ENCODE assay signal across 17 mouse cellular contexts in genomic region chr1:132343656-132344055, GRCm38 (mm10). TPM values are rescaled to one million over a fixed set of nuclear protein-coding genes. Genes with fewer than 3 reads are reported as not detected.
"Had no signal": no experiment of that assay in that cellular context is flagged by ENCODE, and none has a peak within 500 bp of the region (broad histone marks: within the 10 kb centered on the region; RNA-seq: fewer than 3 reads in every experiment).

No protein-coding gene starts in this region.

- H3K36me3 ChIP-seq: limb, embryonic 10.5 days; lung, embryonic 15.5 days; neural tube, embryonic 15.5 days; stomach, embryonic 15.5 days had no signal

- H3K27me3 ChIP-seq: lung, embryonic 15.5 days; neural tube, embryonic 15.5 days; stomach, embryonic 15.5 days had no signal

- H3K9me3 ChIP-seq: limb, embryonic 10.5 days; lung, embryonic 15.5 days; neural tube, embryonic 15.5 days; stomach, embryonic 15.5 days had no signal

- H3K9ac ChIP-seq: lung, embryonic 15.5 days; neural tube, embryonic 15.5 days; stomach, embryonic 15.5 days had no signal

- H3K4me1 ChIP-seq: limb, embryonic 10.5 days; neural tube, embryonic 15.5 days; stomach, embryonic 15.5 days had no signal

- ATAC-seq: intestine, postnatal 0 days had no signal

- H3K4me2 ChIP-seq: liver, embryonic 11.5 days; lung, embryonic 15.5 days; neural tube, embryonic 15.5 days; stomach, embryonic 15.5 days had no signal

- DNase-seq: kidney, adult 8-10 months; kidney, postnatal 25 days; layer of hippocampus, adult 9-11 months; layer of hippocampus, postnatal 36 days; lung, postnatal 14 days; midbrain, embryonic 14.5 days; right cerebral cortex, postnatal 4 days; thymus, adult 2 months; thymus, postnatal 25 days had no signal

- H3K4me3 ChIP-seq: limb, embryonic 10.5 days; lung, embryonic 15.5 days; myocyte; neural tube, embryonic 15.5 days; stomach, embryonic 15.5 days had no signal

- H3K27ac ChIP-seq: limb, embryonic 10.5 days; lung, embryonic 15.5 days; neural tube, embryonic 15.5 days; stomach, embryonic 15.5 days had no signal

RNA-seq across cellular contexts. Expression of gene Klhdc8a, which starts 45.2 kb away (rescaled TPM):
- total RNA-seq: megakaryocyte-erythroid progenitor cell, adult 5-6 weeks had no signal
- polyA plus RNA-seq: limb, embryonic 10.5 days had no signal
